Mouse (Mus musculus): Measurements from ENCODE around the gene Cftr.

Cftr gene

GRCm38 (mm10) chr6:18170311-18170922 lies at the start of gene Cftr:
Gene Cftr (plus strand): TSS chr6:18170687.
- DNase-seq (ENCODE audit: extremely low read depth, low read depth) = no peak

GRCm38 (mm10) chr6:18127206-18127983 lies 43.1 kb upstream of the Cftr start:
- DNase-seq (ENCODE audit: extremely low read depth, low read depth) = no peak

- no peak for DNase-seq (ENCODE audit: extremely low read depth, low read depth)
Measured at GRCm38 (mm10) chr6:18128059-18128458, 42.4 kb upstream of the Cftr start.

GRCm38 (mm10) chr6:18135246-18135645 lies 35.2 kb upstream of the Cftr start:
- DNase-seq (ENCODE audit: extremely low read depth, low read depth) = no peak

GRCm38 (mm10) chr6:18153031-18153430 lies 17.5 kb upstream of the Cftr start:
- no peak for DNase-seq (ENCODE audit: extremely low read depth, low read depth)

GRCm38 (mm10) chr6:18169618-18170017 lies 869 bp upstream of the Cftr start:
- no peak for DNase-seq (ENCODE audit: extremely low read depth, low read depth)

GRCm38 (mm10) chr6:18171614-18172013 lies 1.1 kb downstream of the Cftr start:
- no peak for DNase-seq (ENCODE audit: extremely low read depth, low read depth)

GRCm38 (mm10) chr6:18177509-18177908 lies 7.0 kb downstream of the Cftr start:
- DNase-seq (ENCODE audit: extremely low read depth, low read depth) = no peak

- no peak for DNase-seq (ENCODE audit: extremely low read depth, low read depth)
Measured at GRCm38 (mm10) chr6:18180665-18181064, 10.2 kb downstream of the Cftr start.

GRCm38 (mm10) chr6:18182903-18183302 lies 12.4 kb downstream of the Cftr start:
- DNase-seq (ENCODE audit: extremely low read depth, low read depth) = no peak

- no peak for DNase-seq (ENCODE audit: extremely low read depth, low read depth)
Measured at GRCm38 (mm10) chr6:18220691-18221090, 50.2 kb downstream of the Cftr start.

- no peak for DNase-seq (ENCODE audit: extremely low read depth, low read depth)
Measured at GRCm38 (mm10) chr6:18223206-18223605, 52.7 kb downstream of the Cftr start.

- no peak for DNase-seq (ENCODE audit: extremely low read depth, low read depth)
Measured at GRCm38 (mm10) chr6:18225157-18225556, 54.7 kb downstream of the Cftr start.

- no peak for DNase-seq (ENCODE audit: extremely low read depth, low read depth)
Measured at GRCm38 (mm10) chr6:18246495-18246894, 76.0 kb downstream of the Cftr start.

GRCm38 (mm10) chr6:18247891-18248463 lies 77.5 kb downstream of the Cftr start:
- DNase-seq (ENCODE audit: extremely low read depth, low read depth) = no peak

- no peak for DNase-seq (ENCODE audit: extremely low read depth, low read depth)
Measured at GRCm38 (mm10) chr6:18248464-18248863, 78.0 kb downstream of the Cftr start.

- DNase-seq (ENCODE audit: extremely low read depth, low read depth) = no peak
Measured at GRCm38 (mm10) chr6:18254586-18254985, 84.1 kb downstream of the Cftr start.

- no peak for DNase-seq (ENCODE audit: extremely low read depth, low read depth)
Measured at GRCm38 (mm10) chr6:18270983-18271382, 100.5 kb downstream of the Cftr start.

- DNase-seq (ENCODE audit: extremely low read depth, low read depth) = peak; percentile 48
Measured at GRCm38 (mm10) chr6:18300781-18301180, 130.3 kb downstream of the Cftr start.

- no peak for DNase-seq (ENCODE audit: extremely low read depth, low read depth)
Measured at GRCm38 (mm10) chr6:18302105-18302504, 131.6 kb downstream of the Cftr start.

- no peak for DNase-seq (ENCODE audit: extremely low read depth, low read depth)
Measured at GRCm38 (mm10) chr6:18303228-18303627, 132.7 kb downstream of the Cftr start.

- no peak for DNase-seq (ENCODE audit: extremely low read depth, low read depth)
Measured at GRCm38 (mm10) chr6:18305130-18305529, 134.6 kb downstream of the Cftr start.

- no peak for DNase-seq (ENCODE audit: extremely low read depth, low read depth)
Measured at GRCm38 (mm10) chr6:18310983-18311382, 140.5 kb downstream of the Cftr start.
